Mouse (Mus musculus) G1E (cell line): ENCODE results near the gene Lpcat4.

Source experiments
- CTCF ChIP-seq: IDR thresholded peaks from 2 replicates; pipeline ENCODE4 v1.5.1; 2012; ENCODE audit warnings: low read depth, low read length, inconsistent platforms, mixed read lengths
- GATA1 ChIP-seq: IDR thresholded peaks from 2 replicates; pipeline ENCODE4 v1.6.1; 2012; ENCODE audit warnings: borderline replicate concordance, low read length, inconsistent platforms, mixed read lengths
- GATA2 ChIP-seq: IDR thresholded peaks from 2 replicates; pipeline ENCODE4 v1.6.1; 2012; ENCODE audit warnings: low read depth, low read length, inconsistent platforms, borderline replicate concordance
- POLR2AphosphoS5 ChIP-seq: IDR thresholded peaks from 2 replicates; pipeline ENCODE4 v1.6.1; 2012; ENCODE audit warnings: low read depth, low read length, inconsistent platforms; ENCODE audit not compliant: insufficient replicate concordance
- TAL1 ChIP-seq: conservative IDR thresholded peaks from 2 replicates; pipeline ENCODE4 v1.6.1; 2012; ENCODE audit warnings: low read depth, low read length, inconsistent platforms, mixed read lengths

DNA sequence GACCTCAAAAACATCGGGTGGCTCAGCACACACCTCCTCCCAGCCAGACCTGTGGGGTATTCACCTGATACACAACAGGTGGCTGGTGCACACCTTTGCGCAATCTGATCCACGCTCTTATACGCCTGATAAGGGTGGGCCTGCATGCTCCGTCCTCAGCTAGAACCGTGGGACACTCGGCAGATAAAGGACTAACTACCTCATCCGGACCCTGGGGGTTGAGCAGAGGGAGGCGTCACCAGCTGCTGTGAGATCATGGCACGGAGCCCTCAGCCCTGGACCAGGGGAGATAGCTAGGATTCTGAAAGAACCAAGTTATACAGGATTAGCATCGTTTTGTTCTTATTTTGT is 26.9 kb downstream of the Lpcat4 start, which contains the start of gene Gm21985:
- TF ChIP-seq CTCF (no peak), GATA1 (no peak), TAL1 (no peak), POLR2AphosphoS5 (no peak), GATA2 (no peak)
